Mouse (Mus musculus) intestine, embryonic 15.5 days (tissue): ENCODE measurements around the gene Clcc1. TPM values are rescaled to one million over a fixed set of nuclear protein-coding genes. Genes with fewer than 3 reads are reported as not detected.
A peak's percentile ranks its signal among the peaks of the same experiment; 100 is the strongest.
"Not testable (repeated sequence)": the region's sequence is repeated elsewhere in the genome, so short reads cannot be mapped to it uniquely, and the experiment has no call there.

ENCODE experiments used
- ATAC-seq: fragments of 200-750 bp; cut with Nextera tagmentation; 2 replicates; pipeline ENCODE4 v1.8.0; 2017; ENCODE audit warnings: moderate TSS enrichment, moderate library complexity
- H3K27ac ChIP-seq: fragments of 300-500 bp; sonication (generic); 2 replicates; pipeline ENCODE4 v1.5.1; 2015; ENCODE audit warnings: mild to moderate bottlenecking, inconsistent platforms
- H3K27me3 ChIP-seq: fragments of 300-500 bp; sonication (generic); replicated peaks from 2 replicates; pipeline ENCODE4 v1.6.1; 2015; ENCODE audit warnings: inconsistent platforms
- H3K36me3 ChIP-seq: fragments of 300-500 bp; sonication (generic); 2 replicates; pipeline ENCODE4 v1.6.1; 2015; ENCODE audit warnings: inconsistent platforms
- H3K4me1 ChIP-seq: fragments of 300-500 bp; sonication (generic); replicated peaks from 2 replicates; pipeline ENCODE4 v1.6.1; 2015; ENCODE audit warnings: inconsistent platforms
- H3K4me2 ChIP-seq: fragments of 300-500 bp; sonication (generic); replicated peaks from 2 replicates; pipeline ENCODE4 v1.6.1; 2015; ENCODE audit warnings: mild to moderate bottlenecking, inconsistent platforms
- H3K4me3 ChIP-seq: fragments of 300-500 bp; sonication (generic); replicated peaks from 2 replicates; pipeline ENCODE4 v1.5.1; 2015; ENCODE audit warnings: inconsistent platforms
- H3K9ac ChIP-seq: fragments of 300-500 bp; sonication (generic); 2 replicates; pipeline ENCODE4 v1.6.1; 2015; ENCODE audit warnings: inconsistent platforms
- H3K9me3 ChIP-seq: fragments of 300-500 bp; sonication (generic); 2 replicates; pipeline ENCODE4 v1.6.1; 2016; ENCODE audit warnings: inconsistent platforms
- WGBS: fragments of 180-500 bp; shearing (Covaris S2); methylation state at CpG from one replicate; pipeline ENCODE4 v1.1.7; 2015; 5-methylcytosine and 5-hydroxymethylcytosine counted together
- polyA plus RNA-seq: library from polyadenylated mRNA; unstranded; fragments of >200 nt; fragmentation: Nextera tagmentation; extraction: Ambion mirVana; gene quantifications from 2 replicates; pipeline ENCODE4 v1.2.1, GENCODE M21; 2015

The Clcc1 gene
- polyA plus RNA-seq: 70.2 and 74.3 TPM in 2 replicates

GRCm38 (mm10) chr3:108653710-108654379 lies at the start of gene Clcc1:
TSS of gene Clcc1 (plus strand) at chr3:108653913.
- Histone ChIP-seq H3K9me3 (no peaks in the 10 kb centered on the region), H3K9ac (peak within 1 kb of the TSS; percentile 98)
- peak; percentile 99 for ATAC-seq

DNA sequence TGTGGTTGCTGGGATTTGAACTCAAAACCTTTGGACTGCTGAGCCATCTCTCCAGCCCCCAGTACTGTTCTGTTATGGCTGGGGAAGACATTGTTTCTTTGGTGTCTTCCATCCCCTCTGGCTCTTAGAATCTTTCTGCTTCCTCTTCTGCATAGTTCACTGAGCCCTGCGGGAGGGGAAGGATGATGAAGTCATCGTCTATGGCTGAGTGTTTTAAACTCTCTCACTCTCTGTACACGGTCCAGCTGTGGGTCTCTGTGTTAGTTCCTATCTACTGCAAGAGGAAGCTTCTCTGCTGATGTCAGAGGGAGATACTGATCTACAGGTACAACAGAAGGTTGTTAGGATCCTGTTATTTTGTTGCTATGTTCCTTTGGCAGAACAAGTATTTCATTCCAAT lies 44.8 kb upstream of the Clcc1 start:
- Histone ChIP-seq H3K4me3 (no peak overlapping the region), H3K9me3 (no peaks in the 10 kb centered on the region), H3K27me3 (no peaks in the 10 kb centered on the region), H3K9ac (no peak overlapping the region), H3K4me1 (no peaks in the 10 kb centered on the region), H3K36me3 (no peaks in the 10 kb centered on the region), H3K4me2 (no peak overlapping the region), H3K27ac (no peak overlapping the region)
- WGBS: 37% methylated on average over 3 of the region's 3 CpGs
- ATAC-seq: no peak

More at GRCm38 (mm10) chr3:108653710-108654379, at the start of gene Clcc1:
- H3K27me3 ChIP-seq: no peaks in the 10 kb centered on the region
- WGBS: under 1% methylated on average over 57 of the region's 57 CpGs
- 0 out of 2 replicates have a peak, but pooled peaks cover 5% of the 10 kb centered on the region for H3K4me1 ChIP-seq
- no peaks in the 10 kb centered on the region for H3K36me3 ChIP-seq
- H3K4me3 ChIP-seq: peak within 1 kb of the TSS; percentile 76
- peak within 1 kb of the TSS; percentile 83 for H3K27ac ChIP-seq
- peak within 1 kb of the TSS; percentile 56 for H3K4me2 ChIP-seq

GRCm38 (mm10) chr3:108634761-108635160 lies 19.0 kb upstream of the Clcc1 start:
- H3K4me1 ChIP-seq: no peaks in the 10 kb centered on the region
- H3K9me3 ChIP-seq: no peaks in the 10 kb centered on the region
- 75% methylated on average over 5 of the region's 5 CpGs for WGBS
- H3K4me2 ChIP-seq: no peak overlapping the region
- H3K9ac ChIP-seq: no peak overlapping the region
- no peak overlapping the region for H3K27ac ChIP-seq
- H3K4me3 ChIP-seq: no peak overlapping the region
- H3K27me3 ChIP-seq: no peaks in the 10 kb centered on the region
- no peak for ATAC-seq
- H3K36me3 ChIP-seq: no peaks in the 10 kb centered on the region

DNA sequence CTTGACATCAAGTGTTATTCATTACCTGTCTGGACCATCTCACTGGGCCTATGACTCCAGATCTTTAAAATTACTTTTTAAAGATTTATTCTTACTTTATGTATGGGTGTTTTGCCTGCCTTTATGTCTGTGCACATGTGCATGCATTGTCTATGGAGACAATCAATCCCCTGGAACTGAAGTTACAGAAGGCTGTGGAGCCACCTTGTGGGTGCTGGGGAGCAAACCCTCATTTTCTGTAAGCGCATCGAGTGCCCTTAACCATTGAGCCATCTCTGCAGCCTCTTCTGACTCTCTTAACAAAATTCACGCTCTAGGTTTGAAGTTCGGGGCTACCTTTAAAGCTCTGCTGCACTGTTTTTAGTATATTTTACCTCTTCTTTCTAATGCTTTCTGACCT lies 14.3 kb upstream of the Clcc1 start:
- WGBS: 66% methylated on average over 4 of the region's 4 CpGs
- H3K27me3 ChIP-seq: no peaks in the 10 kb centered on the region
- H3K9me3 ChIP-seq: no peaks in the 10 kb centered on the region
- H3K4me1 ChIP-seq: no peaks in the 10 kb centered on the region
- no peak for ATAC-seq
- H3K27ac ChIP-seq: no peak overlapping the region
- H3K9ac ChIP-seq: no peak overlapping the region
- no peaks in the 10 kb centered on the region for H3K36me3 ChIP-seq
- no peak overlapping the region for H3K4me3 ChIP-seq
- H3K4me2 ChIP-seq: no peak overlapping the region

GRCm38 (mm10) chr3:108640998-108641397 lies 12.7 kb upstream of the Clcc1 start:
- WGBS: 70% methylated on average over 4 of the region's 4 CpGs
- Histone ChIP-seq H3K27ac (no peak overlapping the region), H3K4me1 (no peaks in the 10 kb centered on the region), H3K36me3 (no peaks in the 10 kb centered on the region), H3K27me3 (no peaks in the 10 kb centered on the region), H3K4me2 (no peak overlapping the region), H3K9me3 (no peaks in the 10 kb centered on the region), H3K4me3 (no peak overlapping the region), H3K9ac (no peak overlapping the region)
- ATAC-seq: peak; percentile 91

DNA sequence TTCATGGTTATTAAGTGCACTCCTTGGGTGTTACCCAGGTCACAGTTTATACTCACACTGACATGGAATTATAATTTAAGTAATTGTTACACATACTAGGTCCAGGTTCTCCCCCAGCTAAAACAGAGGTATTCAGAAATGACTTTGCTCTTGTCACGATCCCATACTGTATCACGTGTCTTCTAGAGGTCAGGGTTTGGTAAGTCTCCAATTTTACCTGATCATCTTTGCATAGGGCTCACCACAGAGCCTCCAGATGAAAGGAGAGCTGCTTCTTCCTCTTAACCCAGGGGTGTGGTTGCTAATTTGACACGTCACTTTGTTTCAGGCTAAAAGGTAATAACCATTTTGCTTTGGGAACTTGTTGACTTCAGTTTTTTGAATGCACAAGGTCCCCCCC lies 8.9 kb upstream of the Clcc1 start:
- no peaks in the 10 kb centered on the region for H3K36me3 ChIP-seq
- no peak overlapping the region for H3K4me2 ChIP-seq
- H3K9ac ChIP-seq: no peak overlapping the region
- 90% methylated on average over 3 of the region's 3 CpGs for WGBS
- H3K4me3 ChIP-seq: no peak overlapping the region
- no peak for ATAC-seq
- no peaks in the 10 kb centered on the region for H3K27me3 ChIP-seq
- no peaks in the 10 kb centered on the region for H3K4me1 ChIP-seq
- no peaks in the 10 kb centered on the region for H3K9me3 ChIP-seq
- no peak overlapping the region for H3K27ac ChIP-seq

- 65% methylated on average over 7 of the region's 7 CpGs for WGBS
- no peaks in the 10 kb centered on the region for H3K9me3 ChIP-seq
Observed at GRCm38 (mm10) chr3:108646036-108646435, 7.7 kb upstream of the Clcc1 start.

DNA sequence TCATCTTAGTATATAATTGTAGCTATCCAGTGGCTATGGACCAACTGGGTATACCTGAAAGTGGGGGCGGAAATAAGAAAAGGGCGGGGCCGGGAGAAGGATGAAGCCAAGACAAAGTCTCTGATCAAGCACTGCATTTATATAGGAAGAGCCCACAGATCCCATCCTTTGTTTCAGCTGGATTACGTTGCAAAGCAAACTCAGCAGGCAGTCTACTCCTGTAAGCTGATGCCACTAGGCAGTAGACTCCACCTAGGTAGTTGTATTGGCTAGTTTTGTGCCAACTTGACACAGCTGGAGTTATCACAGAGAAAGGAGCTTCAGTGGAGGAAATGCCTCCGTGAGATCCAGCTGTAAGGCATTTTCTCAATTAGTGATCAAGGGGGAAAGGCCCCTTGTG lies 6.0 kb upstream of the Clcc1 start:
- 47% methylated on average over 5 of the region's 5 CpGs for WGBS
- not testable (repeated sequence) for H3K4me2 ChIP-seq, H3K36me3 ChIP-seq, H3K4me3 ChIP-seq, H3K9me3 ChIP-seq, H3K27me3 ChIP-seq, H3K27ac ChIP-seq, H3K9ac ChIP-seq, H3K4me1 ChIP-seq, ATAC-seq

More at GRCm38 (mm10) chr3:108646036-108646435, 7.7 kb upstream of the Clcc1 start:
- no peaks in the 10 kb centered on the region for H3K4me1 ChIP-seq
- no peak for ATAC-seq
- no peak overlapping the region for H3K27ac ChIP-seq
- no peaks in the 10 kb centered on the region for H3K36me3 ChIP-seq
- H3K9ac ChIP-seq: no peak overlapping the region
- no peaks in the 10 kb centered on the region for H3K27me3 ChIP-seq
- H3K4me2 ChIP-seq: no peak overlapping the region
- no peak overlapping the region for H3K4me3 ChIP-seq

DNA sequence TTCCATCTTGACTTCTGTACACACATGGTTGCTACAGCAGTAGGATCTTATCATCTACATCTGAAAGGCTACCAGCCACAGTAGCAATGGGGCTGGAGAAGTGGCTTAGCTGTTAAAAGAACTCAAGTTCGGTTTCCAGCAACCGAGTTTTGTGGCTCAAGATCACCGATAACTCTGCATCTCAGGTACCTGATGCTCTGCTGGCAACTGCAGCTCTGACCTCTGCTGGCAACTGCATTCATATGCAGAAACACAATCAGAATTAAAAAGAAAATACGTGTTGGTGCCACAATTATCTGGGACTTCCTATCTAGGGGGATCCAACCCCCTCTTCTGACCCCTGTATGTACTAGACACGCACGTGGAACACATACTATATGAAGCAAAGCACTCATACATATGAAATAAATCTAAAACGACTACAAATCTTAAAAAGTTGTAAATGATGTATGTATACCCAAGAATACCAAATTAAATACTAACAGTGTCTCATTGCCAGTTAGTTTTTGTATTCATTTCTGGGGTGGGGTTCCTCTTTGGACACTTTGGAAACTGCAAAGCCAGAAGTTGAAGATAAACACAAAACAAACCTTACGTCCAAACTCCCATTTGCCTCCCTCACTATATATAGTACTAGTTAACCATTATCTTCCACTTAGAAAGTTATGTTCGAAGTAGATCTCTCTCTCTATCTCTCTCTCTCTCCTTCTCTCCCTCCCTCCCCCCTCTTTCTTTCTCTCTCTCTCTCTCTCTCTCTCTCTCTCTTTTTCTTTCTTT lies 659 bp upstream of the Clcc1 start:
- Histone ChIP-seq H3K4me2 (peak overlapping the region; percentile 47; the same call in 1 of the 2 replicates), H3K9ac (no peak overlapping the region; the same call in 1 of the 2 replicates), H3K4me3 (peak overlapping the region; percentile 76; the same call in 1 of the 2 replicates), H3K27ac (no peak overlapping the region), H3K36me3 (no peaks in the 10 kb centered on the region), H3K4me1 (0 out of 2 replicates have a peak, but pooled peaks cover 5% of the 10 kb centered on the region), H3K27me3 (no peaks in the 10 kb centered on the region), H3K9me3 (no peaks in the 10 kb centered on the region)
- WGBS: 16% methylated on average over 9 of the region's 9 CpGs
- peak; percentile 7; the same call in 1 of the 2 replicates for ATAC-seq

DNA sequence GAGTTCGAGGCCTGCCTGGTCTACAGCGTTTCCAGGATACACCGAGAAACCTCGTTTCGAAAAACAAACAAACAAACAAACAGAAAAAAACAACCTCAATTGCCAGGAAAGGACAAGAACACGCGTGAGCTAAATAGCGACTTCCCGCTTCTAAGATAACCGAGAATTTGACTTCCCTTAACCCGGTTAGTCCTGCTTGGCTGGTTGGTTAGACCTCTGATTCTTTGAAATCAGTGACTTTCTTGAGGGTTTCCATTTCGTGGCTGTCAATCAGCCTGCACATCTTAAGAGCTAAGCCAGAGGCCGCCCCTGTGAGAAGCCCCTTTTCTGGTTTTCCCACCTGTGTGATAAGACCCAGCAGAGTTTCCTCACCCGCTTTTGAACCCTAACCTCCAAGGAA lies 853 bp downstream of the Clcc1 start:
- H3K9ac ChIP-seq: peak overlapping the region; percentile 98
- no peaks in the 10 kb centered on the region for H3K36me3 ChIP-seq
- H3K27ac ChIP-seq: no peak overlapping the region
- H3K4me1 ChIP-seq: 0 out of 2 replicates have a peak, but pooled peaks cover 5% of the 10 kb centered on the region
- no peaks in the 10 kb centered on the region for H3K9me3 ChIP-seq
- peak overlapping the region; percentile 76 for H3K4me3 ChIP-seq
- 23% methylated on average over 14 of the region's 14 CpGs for WGBS
- no peak for ATAC-seq
- no peaks in the 10 kb centered on the region for H3K27me3 ChIP-seq
- H3K4me2 ChIP-seq: peak overlapping the region; percentile 56

GRCm38 (mm10) chr3:108655486-108655885 lies 1.8 kb downstream of the Clcc1 start:
- Histone ChIP-seq H3K9me3 (no peaks in the 10 kb centered on the region), H3K4me3 (no peak overlapping the region), H3K36me3 (no peaks in the 10 kb centered on the region), H3K27me3 (no peaks in the 10 kb centered on the region), H3K27ac (no peak overlapping the region), H3K4me2 (no peak overlapping the region), H3K9ac (no peak overlapping the region), H3K4me1 (0 out of 2 replicates have a peak, but pooled peaks cover 5% of the 10 kb centered on the region)
- 84% methylated on average over 7 of the region's 7 CpGs for WGBS
- ATAC-seq: no peak

DNA sequence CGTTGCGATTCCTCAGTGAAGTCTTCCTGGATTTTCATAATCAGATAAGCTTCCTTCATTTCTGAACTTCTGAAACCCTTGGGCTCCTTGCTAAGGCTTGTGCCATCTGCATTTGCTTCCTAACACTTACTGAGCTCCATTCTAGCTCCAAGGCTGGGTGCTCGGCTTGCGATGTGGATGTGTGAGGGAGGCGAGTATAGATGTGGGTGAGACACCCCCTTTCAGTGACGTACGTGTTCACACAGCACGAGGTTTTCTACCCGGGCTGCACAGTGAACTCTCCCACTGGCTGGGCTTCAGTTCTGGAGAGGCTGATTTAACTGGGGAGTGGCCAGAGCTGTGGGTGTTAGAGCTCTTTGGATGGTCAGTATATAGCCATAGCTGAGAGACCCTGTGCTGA lies 4.9 kb downstream of the Clcc1 start:
- H3K4me3 ChIP-seq: no peak overlapping the region
- no peak overlapping the region for H3K4me2 ChIP-seq
- H3K4me1 ChIP-seq: 0 out of 2 replicates have a peak, but pooled peaks cover 5% of the 10 kb centered on the region
- H3K9me3 ChIP-seq: no peaks in the 10 kb centered on the region
- H3K9ac ChIP-seq: no peak overlapping the region
- ATAC-seq: no peak
- no peaks in the 10 kb centered on the region for H3K27me3 ChIP-seq
- 95% methylated on average over 9 of the region's 9 CpGs for WGBS
- H3K36me3 ChIP-seq: peaks cover 10% of the 10 kb centered on the region
- no peak overlapping the region for H3K27ac ChIP-seq
